Mouse (Mus musculus) spleen, postnatal 10 days (tissue): ENCODE measurements around the gene Ablim1.
A peak's percentile ranks its signal among the peaks of the same experiment; 100 is the strongest.

Experiments used
- DNase-seq, 2 experiments: peaks; one replicate each; pipeline ENCODE4 v3.0.0; 2021 to 2022; ENCODE audit warnings: low spot score in 2 of 2

Gene Ablim1

GRCm38 (mm10) chr19:57077826-57078699 is 236.7 kb downstream of the Ablim1 start:
- DNase-seq = no peak

- no peak for DNase-seq
Observed at GRCm38 (mm10) chr19:57073450-57073849, 241.3 kb downstream of the Ablim1 start.

- peak in 1 of 2 experiments; percentile 43 for DNase-seq
Observed at GRCm38 (mm10) chr19:57072756-57073155, 242.0 kb downstream of the Ablim1 start.

GRCm38 (mm10) chr19:57067108-57067613 is 247.6 kb downstream of the Ablim1 start:
- no peak for DNase-seq

- peak; percentile 25 to 68 for DNase-seq
Observed at GRCm38 (mm10) chr19:57066313-57066712, 248.4 kb downstream of the Ablim1 start.

- DNase-seq = no peak
Observed at GRCm38 (mm10) chr19:57062746-57063145, 252.0 kb downstream of the Ablim1 start.

GRCm38 (mm10) chr19:57059018-57059580 is 255.6 kb downstream of the Ablim1 start:
- DNase-seq = no peak

GRCm38 (mm10) chr19:57057568-57057967 is 257.2 kb downstream of the Ablim1 start:
- DNase-seq = no peak

GRCm38 (mm10) chr19:57055215-57056120 is 259.3 kb downstream of the Ablim1 start:
- no peak for DNase-seq

GRCm38 (mm10) chr19:57052959-57053358 is 261.8 kb downstream of the Ablim1 start:
- DNase-seq = no peak

- DNase-seq = no peak
Observed at GRCm38 (mm10) chr19:57052016-57052415, 262.7 kb downstream of the Ablim1 start.

GRCm38 (mm10) chr19:57049592-57050090 is 265.1 kb downstream of the Ablim1 start:
- no peak for DNase-seq

GRCm38 (mm10) chr19:57047671-57048320 is 266.9 kb downstream of the Ablim1 start:
- no peak for DNase-seq

GRCm38 (mm10) chr19:57039258-57039657 is 275.5 kb downstream of the Ablim1 start:
- peak in 1 of 2 experiments; percentile 36 for DNase-seq

- DNase-seq = no peak
Observed at GRCm38 (mm10) chr19:57036860-57037259, 277.9 kb downstream of the Ablim1 start.

- peak; percentile 11 to 60 for DNase-seq
Observed at GRCm38 (mm10) chr19:57031582-57031981, 283.1 kb downstream of the Ablim1 start.

GRCm38 (mm10) chr19:57029461-57029860 is 285.3 kb downstream of the Ablim1 start:
- no peak for DNase-seq

- no peak for DNase-seq
Observed at GRCm38 (mm10) chr19:57028327-57029179, 286.2 kb downstream of the Ablim1 start.

- no peak for DNase-seq
Observed at GRCm38 (mm10) chr19:57026501-57026900, 288.2 kb downstream of the Ablim1 start.

- no peak for DNase-seq
Observed at GRCm38 (mm10) chr19:57017785-57018179, 296.9 kb downstream of the Ablim1 start.
